Mouse (Mus musculus): Measurements from ENCODE around the gene Vmn1r175. TPM values are rescaled to one million over a fixed set of nuclear protein-coding genes. Genes with fewer than 3 reads are reported as not detected.
"Not testable (repeated sequence)": the region's sequence is repeated elsewhere in the genome, so short reads cannot be mapped to it uniquely, and the experiment has no call there.

Vmn1r175 gene
- not detected for total RNA-seq (2021)
- long read RNA-seq, experiment 1 = 0 reads
- long read RNA-seq, experiment 2 = 0 reads

GRCm38 (mm10) chr7:23810543-23810942, at the start of gene Vmn1r175:
TSS of gene Vmn1r175 (minus strand) at chr7:23810643.
- DNase-seq; intact Hi-C loops (cut with DNase I); H3K4me3 ChIP-seq; H3K27ac ChIP-seq: not testable (repeated sequence)

GRCm38 (mm10) chr7:23837272-23837671, 26.8 kb upstream of the Vmn1r175 start, which contains the start of gene Vmn1r176:
TSS of gene Vmn1r176 (minus strand) at chr7:23837372.
- intact Hi-C loops (cut with DNase I); H3K27ac ChIP-seq; DNase-seq; H3K4me3 ChIP-seq: not testable (repeated sequence)

- H3K4me3 ChIP-seq = no peak overlapping the region
- H3K27ac ChIP-seq = no peak overlapping the region
- no peak for TF ChIP-seq CTCF (IDR thresholded peaks at IDR 0.05)
- no peak for DNase-seq
- intact Hi-C loops (cut with DNase I) = no loop called here
Observed at GRCm38 (mm10) chr7:23784526-23784925, 25.9 kb downstream of the Vmn1r175 start.

Other genes starting within 250 kb of the Vmn1r175 start
- gene Vmn1r169, start 235.1 kb downstream of the Vmn1r175 start, total RNA-seq (2021) = not detected
- gene Vmn1r170, start 204.5 kb downstream of the Vmn1r175 start, total RNA-seq (2021) = not detected
- not detected for gene Vmn1r171, start 179.9 kb downstream of the Vmn1r175 start, total RNA-seq (2021)
- not detected for gene Vmn1r172, start 152.3 kb downstream of the Vmn1r175 start, total RNA-seq (2021)
- not detected for gene Vmn1r173, start 109.9 kb downstream of the Vmn1r175 start, total RNA-seq (2021)
- not detected for gene Vmn1r174, start 58.4 kb downstream of the Vmn1r175 start, total RNA-seq (2021)
- gene Vmn1r176, start 26.7 kb upstream of the Vmn1r175 start, total RNA-seq (2021) = not detected
- not detected for gene Vmn1r177, start 55.8 kb upstream of the Vmn1r175 start, total RNA-seq (2021)
- not detected for gene Vmn1r178, start 81.4 kb upstream of the Vmn1r175 start, total RNA-seq (2021)
- gene Vmn1r179, start 116.3 kb upstream of the Vmn1r175 start, total RNA-seq (2021) = not detected
- not detected for gene Vmn1r180, start 140.0 kb upstream of the Vmn1r175 start, total RNA-seq (2021)
- gene Vmn1r181, start 164.0 kb upstream of the Vmn1r175 start, total RNA-seq (2021) = not detected
- gene V1rd19, start 191.0 kb upstream of the Vmn1r175 start, total RNA-seq (2021) = not detected
- not detected for gene Vmn1r183, start 242.6 kb upstream of the Vmn1r175 start, total RNA-seq (2021)